Mouse (Mus musculus): ENCODE data around the gene Fto.

Gene Fto

GRCm38 (mm10) chr8:91398053-91398452 lies 84.7 kb downstream of the Fto start:
- no peak for DNase-seq

- no peak for DNase-seq
Observed at GRCm38 (mm10) chr8:91402980-91403975, 90.0 kb downstream of the Fto start.

GRCm38 (mm10) chr8:91404311-91404710 lies 91.0 kb downstream of the Fto start:
- DNase-seq = no peak

- no peak for DNase-seq
Observed at GRCm38 (mm10) chr8:91405099-91405498, 91.8 kb downstream of the Fto start.

GRCm38 (mm10) chr8:91406624-91407290 lies 93.4 kb downstream of the Fto start:
- DNase-seq = no peak

GRCm38 (mm10) chr8:91407880-91408279 lies 94.6 kb downstream of the Fto start:
- DNase-seq = no peak

- no peak for DNase-seq
Observed at GRCm38 (mm10) chr8:91410007-91410406, 96.7 kb downstream of the Fto start.

- no peak for DNase-seq
Observed at GRCm38 (mm10) chr8:91424491-91425074, 111.3 kb downstream of the Fto start.

GRCm38 (mm10) chr8:91425251-91425866 lies 112.0 kb downstream of the Fto start:
- DNase-seq = no peak

- DNase-seq = no peak
Observed at GRCm38 (mm10) chr8:91426496-91426895, 113.2 kb downstream of the Fto start.

- DNase-seq = no peak
Observed at GRCm38 (mm10) chr8:91430333-91430940, 117.1 kb downstream of the Fto start.

- DNase-seq = no peak
Observed at GRCm38 (mm10) chr8:91436036-91436435, 122.7 kb downstream of the Fto start.

- no peak for DNase-seq
Observed at GRCm38 (mm10) chr8:91443911-91444310, 130.6 kb downstream of the Fto start.

GRCm38 (mm10) chr8:91444636-91445410 lies 131.5 kb downstream of the Fto start:
- no peak for DNase-seq

GRCm38 (mm10) chr8:91445516-91445915 lies 132.2 kb downstream of the Fto start:
- no peak for DNase-seq

- DNase-seq = no peak
Observed at GRCm38 (mm10) chr8:91446008-91446407, 132.7 kb downstream of the Fto start.

GRCm38 (mm10) chr8:91448667-91449329 lies 135.5 kb downstream of the Fto start:
- no peak for DNase-seq

- no peak for DNase-seq
Observed at GRCm38 (mm10) chr8:91454926-91455325, 141.6 kb downstream of the Fto start.

- no peak for DNase-seq
Observed at GRCm38 (mm10) chr8:91455591-91455990, 142.3 kb downstream of the Fto start.

GRCm38 (mm10) chr8:91458016-91458415 lies 144.7 kb downstream of the Fto start:
- DNase-seq = no peak

GRCm38 (mm10) chr8:91460965-91461364 lies 147.6 kb downstream of the Fto start:
- DNase-seq = no peak
